Mouse (Mus musculus) MN1 (cell line): Measurements from ENCODE around the gene Plet1.

Experiments used
- DNase-seq: peaks from one replicate; pipeline ENCODE4 v3.0.0-alpha.2; 2016; ENCODE audit warnings: low spot score

The Plet1 gene

DNA sequence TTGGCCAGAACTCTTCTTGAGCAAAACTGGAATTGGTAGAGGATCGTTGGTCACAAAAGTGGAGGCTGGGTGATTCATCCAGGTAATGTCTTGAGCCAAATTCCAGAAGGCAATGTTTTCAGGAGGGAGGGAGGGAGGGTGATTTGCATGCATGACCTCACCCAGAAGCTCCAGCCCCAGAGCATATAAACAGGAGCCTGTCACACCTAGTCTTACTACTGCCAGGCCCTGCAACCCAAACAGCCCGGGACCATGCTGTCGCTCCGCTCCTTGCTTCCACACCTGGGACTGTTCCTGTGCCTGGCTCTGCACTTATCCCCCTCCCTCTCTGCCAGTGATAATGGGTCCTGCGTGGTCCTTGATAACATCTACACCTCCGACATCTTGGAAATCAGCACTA is at the start of gene Plet1:
Gene Plet1, plus strand, starts transcription at position 215 of the 400 bp plus-strand sequence.
- no peak for DNase-seq

DNA sequence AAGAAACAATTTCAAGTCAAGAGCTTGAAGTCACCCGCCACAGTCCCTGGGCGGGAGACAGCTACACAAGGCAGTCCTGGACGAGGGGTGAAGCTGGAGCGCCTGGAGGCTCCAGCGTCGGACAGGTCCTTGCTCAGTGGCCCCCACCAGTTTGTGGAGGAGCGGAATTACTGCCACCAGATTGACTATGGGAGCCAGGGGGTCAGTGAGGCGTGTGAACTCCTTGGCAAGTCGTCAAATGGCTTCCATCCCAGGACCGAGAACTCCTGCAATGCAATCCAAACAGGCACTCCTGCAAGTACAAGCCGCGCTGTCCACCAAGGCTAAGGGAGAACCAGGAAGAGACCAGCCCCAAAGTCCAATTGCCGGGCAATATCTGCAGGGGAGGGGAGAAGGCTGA is 45.3 kb upstream of the Plet1 start:
- peak; percentile 20 for DNase-seq

DNA sequence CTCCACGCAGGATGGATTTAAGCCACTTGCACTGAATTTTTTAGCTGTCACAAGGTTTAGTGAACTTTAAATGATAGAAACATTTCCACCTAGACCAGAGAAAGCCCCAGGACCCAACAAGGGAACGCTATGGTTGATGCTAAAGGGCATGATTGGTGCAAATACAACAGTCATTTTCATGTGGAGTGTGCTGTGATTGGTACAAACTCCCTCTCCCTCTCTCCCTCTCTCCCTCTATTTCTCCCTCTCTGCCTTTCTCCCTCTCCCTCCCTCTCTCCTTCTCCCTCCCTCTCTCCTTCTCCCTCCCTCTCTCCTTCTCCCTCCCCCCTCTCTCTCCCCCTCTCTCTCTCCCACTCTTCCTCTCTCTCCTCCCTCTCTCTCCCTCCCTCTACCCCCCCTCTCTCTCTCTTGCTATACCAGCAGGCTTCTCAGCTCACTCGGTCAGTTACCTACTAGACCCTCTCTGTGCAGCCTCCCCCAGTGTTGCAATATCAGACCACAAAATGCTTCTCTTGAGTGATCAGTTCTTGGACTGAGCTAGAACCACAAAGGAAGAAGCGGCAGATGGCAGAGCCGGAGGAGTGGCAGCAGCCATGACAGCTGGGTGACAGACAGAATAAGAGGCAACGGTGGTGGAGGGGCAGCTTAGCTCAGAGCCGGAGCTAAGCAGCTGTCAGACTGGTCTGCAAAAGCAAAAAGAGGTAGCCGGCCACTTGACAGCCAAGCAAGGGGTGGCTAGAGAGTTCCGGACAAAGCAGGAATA is 42.7 kb upstream of the Plet1 start:
- DNase-seq, result no peak

DNA sequence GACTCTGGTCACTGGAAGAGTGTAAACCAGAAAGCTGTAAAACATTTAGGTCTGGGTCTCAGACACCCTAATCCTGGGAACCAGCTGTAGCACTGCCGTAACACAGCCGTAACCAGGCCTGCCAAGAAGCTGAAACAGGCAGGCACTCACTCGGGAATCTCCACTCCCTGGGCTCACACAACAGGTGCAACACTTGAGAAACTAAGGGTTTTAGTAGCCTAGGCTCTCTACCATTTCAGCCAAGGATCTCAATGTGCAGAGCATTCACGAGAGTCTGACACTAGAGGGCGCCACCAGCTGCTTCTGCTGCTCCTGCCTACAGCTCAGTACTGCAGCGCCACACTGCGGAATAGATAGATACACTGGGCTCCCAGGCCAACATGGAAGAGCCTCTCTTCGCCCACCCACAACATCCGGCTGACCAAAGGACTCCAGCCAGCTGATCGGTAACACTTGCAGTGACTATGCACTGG is 42.0 kb upstream of the Plet1 start:
- peak; percentile 67 for DNase-seq

DNA sequence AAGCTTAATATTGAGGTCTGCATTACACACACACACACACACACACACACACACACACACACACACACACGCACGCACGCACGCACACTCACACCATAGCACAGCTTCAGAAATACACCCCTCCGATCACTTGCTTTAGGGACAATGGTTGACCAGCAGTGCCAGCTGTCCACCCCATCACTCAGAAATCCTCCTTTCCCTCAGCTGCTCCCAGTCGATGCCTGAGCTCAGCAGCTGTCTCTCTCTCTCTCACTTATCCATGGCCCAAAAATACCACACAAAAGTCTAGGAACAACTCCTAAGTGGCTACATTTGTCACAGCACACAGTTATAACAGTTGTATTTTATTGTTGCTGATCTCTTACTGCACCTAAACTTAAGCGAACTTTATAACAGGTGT is 36.7 kb upstream of the Plet1 start:
- DNase-seq, result no peak

DNA sequence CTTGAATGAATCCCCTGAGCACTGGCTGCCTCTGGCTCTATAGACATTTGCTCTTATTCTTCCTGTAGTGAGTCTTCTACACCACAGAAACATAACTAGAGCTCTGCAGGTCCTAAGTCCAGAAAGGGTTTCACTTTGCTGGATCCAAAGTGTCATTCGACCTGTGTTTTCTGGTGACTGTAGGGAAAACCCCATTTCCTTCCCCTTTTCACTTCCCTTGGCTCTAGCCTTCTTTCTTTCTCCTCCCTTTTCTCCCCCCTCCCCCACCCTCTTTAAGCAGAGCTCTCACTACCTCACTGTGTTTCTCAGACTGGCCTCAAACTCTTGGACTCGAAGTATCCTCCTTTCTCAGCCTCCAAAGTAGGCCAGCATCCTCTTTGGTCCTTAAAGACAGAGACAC is 34.8 kb upstream of the Plet1 start:
- no peak for DNase-seq

DNA sequence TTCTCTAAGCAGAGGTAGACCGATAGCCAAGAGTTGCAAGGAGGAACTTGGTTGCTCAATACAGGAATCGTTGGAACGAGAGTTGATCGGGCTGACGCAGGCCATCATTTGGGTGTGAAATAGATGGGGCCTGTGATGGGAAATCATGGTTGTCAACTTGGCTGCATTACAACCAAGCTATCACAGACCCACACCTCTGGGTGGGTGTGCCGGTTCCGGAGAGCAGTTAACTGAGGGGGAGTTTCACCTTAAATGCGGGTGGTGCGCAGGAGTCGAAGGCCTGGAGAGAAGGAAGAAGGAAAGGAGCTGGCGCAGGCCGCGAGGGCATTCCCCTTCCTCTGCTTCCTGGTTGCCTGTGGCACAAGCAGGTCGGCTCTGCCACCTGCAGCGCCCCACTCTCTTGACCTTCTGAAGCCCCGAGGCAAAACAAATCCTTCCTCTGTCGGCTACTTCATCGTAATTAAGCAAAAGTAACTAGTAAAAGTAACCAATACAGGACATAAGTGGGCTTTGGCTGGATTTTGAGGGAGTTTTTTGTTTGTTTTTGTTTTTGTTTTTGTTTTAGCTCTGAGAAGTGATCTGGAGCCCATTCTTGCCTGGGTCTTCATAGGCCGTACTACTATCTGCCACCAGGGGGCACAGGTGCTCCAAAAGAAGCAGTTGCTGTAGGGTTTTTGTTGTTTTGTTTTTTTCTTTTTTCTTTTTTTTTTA is 31.7 kb upstream of the Plet1 start:
- DNase-seq, result peak; percentile 70

DNA sequence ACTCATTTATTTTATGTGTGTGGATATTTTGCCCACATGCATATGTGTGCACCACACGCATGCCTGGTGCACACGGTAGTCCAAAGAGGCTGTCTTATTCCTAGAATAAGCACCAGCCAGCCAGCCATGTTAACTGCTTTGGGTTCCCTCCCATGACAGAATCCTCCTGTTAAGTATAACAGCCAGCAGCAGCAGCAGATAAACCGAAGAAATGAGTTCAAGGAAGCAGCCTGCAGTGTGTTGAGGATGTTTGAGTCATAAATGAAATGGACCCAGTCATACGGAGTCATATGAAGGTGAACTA is 31.2 kb upstream of the Plet1 start:
- no peak for DNase-seq

DNA sequence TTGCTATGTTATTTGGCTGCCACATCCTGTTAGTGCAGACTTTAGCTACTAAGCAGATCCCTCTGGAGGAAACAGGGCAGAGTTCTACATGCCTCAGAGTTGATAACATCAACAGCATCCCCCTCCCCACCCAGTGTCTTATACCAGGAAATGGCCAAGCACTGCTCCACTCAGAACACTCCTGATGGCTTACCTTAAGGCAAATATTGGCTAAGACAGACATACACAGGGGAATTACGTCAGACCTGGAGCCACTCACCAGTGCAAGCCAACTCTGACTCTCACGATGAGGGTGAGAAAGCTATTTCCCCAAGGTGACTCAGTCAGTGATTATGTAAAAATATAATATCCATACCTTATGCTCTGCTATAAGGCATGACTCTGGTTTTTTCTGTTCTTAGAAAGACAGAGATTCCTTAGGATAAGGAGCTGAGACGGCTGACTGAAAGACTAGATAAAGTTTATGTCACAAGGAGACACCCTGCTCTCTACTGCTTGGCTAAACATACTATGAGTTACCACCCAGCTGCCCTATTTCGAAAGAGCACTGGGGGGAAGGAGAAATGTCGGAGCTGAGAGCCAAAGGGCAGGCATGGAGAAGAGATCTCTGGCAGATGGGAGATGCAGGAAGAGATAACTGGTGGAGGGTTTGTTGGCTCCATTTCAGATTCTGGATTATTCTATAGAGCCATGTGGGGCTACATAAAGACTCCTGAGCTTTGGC is 23.8 kb upstream of the Plet1 start:
- peak; percentile 17 for DNase-seq

DNA sequence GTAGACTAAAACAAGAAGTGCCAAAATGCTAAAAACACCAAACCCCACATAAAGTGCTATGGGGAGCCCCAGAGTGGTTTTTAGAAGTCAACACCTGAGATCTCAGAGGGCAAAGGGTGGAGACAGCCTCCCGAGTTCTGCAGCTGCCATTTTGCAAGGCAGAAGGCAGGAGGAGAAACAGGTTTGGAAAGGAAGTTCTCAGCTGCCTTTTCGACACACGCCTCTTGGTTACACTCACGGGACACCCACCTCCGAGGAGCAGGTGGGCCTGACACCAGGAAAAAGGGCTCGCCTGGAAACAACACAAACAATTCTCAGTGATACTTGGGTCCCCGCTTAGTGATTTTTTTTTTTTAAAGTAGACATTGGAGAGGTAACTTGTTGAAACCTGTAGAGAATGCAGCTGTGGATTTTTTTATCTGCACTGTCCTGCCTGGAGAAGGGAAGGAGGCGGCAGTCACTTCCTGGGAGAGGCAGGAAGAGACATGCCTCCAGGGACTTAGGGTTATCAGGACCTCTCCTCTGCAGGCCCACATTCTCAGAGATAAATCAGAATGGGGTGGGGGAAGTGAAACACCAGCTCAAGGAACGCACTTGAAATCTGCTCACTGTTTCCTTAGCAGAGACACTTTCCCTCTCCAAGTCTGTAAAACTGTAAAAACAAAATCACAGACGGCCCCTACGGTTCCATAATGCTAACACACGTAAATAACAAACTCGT is 23.0 kb upstream of the Plet1 start:
- no peak for DNase-seq

DNA sequence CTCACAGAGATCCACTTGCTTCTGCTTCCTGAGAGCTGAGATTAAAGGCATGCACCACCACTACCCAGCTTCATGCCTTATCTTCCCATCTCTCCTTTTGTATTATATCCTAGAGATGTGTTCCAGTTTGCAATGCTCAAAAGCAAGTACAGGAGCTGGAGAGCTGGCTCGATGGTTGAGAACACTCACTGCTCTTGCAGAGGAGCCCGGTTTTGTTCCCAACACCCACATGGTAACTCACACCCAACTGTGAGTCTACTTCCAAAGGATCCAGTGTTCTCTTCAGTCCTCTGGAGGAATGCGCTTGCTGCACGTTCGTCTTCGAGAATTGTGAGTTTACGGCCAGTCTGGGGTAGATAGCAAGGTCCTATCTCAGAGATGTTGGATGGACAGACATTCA is 19.0 kb upstream of the Plet1 start:
- DNase-seq, result no peak

DNA sequence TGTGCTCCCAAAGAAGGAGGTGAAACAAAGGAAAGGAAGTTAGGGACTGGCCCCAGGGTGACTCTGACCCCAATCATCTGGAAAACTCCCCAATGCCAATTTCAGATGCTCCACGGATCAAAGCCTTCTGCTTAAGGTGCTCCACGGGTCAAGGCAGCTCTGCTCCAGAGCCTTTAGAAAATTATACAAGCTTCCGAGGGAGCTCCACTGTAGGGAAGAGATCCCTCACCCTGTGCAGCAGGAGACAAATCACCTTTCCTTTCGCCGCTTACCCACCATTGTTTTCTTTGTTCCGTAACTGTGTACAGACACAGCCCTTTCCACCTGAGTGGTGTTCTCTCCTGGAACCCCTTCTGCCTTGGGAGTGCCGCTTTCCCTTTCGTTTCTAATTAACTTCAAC is 18.6 kb upstream of the Plet1 start:
- DNase-seq, result no peak

DNA sequence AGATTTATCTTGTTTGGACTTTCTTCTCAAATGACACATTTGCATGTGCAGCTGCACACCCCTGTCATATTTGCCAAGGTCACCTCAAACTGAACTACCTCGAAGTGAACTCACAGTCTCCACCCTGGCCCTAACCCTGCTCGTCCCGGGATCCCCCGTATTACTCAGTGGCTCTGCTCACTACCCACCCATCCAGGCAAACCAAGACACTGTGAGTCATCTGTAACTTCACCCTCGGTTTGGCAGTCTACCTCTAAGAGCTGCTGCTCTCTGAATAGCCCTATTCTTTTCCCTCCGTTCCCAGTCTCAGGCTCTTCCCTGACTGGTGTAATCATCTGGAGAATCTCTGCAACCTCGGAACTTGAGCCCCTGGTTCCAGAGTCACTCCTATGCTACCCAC is 17.7 kb upstream of the Plet1 start:
- no peak for DNase-seq

DNA sequence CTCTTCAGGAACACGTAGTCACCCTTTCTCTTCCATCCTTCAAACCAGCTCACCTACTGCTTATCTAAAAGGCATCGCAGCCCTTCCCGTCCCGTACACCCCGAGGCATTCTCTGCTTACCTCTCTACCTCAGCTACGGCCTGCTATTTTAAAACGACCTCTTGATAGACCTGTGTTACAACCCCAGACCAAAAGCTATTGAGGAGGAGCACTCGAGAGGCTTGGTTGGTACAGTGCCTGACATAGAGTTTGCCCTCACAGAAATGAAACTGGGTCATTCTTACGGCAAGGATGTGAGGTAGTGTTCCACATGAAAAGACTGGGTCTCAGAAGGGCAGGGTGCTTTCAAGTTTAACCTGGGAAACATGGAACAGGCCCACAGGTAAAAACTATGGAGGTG is 17.1 kb upstream of the Plet1 start:
- DNase-seq, result no peak

DNA sequence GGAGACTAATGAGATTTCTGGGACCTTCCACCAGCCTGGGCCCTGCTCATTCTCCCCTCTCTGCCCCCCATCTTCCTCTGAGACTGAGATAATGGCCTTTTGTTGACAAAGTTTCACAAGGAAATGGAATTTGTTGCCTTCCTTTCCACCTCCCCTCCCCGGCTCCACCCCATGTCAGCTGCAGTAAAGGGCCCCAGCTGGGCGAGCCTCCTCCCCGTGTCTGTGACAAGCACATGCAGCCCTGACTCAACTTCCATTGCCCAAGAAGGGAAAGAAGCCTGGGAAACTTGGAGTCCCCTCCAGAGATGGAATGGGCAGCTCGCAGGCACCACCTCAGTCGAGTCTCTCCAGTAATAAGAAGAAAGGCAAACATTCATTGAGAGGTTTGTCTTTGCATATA is 15.5 kb upstream of the Plet1 start:
- DNase-seq, result no peak

DNA sequence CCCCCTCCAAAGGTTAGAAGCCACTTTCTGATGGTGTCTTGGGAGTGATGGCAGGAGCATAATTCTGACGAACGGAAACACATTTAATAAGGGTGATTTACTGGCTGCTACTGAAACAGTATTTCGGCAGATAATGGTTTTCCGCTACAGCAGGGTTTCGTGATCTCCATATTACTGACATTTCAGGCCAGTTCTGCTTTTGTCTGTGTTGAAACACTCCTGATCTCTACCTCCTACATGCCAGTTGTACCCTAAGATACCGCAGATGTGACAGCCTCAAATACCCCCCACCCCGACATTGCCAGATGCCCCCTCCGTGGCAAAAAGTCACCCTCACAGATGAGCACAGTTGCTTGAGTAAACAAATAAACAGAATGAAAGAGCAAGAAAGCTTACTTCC is 14.8 kb upstream of the Plet1 start:
- DNase-seq, result no peak

DNA sequence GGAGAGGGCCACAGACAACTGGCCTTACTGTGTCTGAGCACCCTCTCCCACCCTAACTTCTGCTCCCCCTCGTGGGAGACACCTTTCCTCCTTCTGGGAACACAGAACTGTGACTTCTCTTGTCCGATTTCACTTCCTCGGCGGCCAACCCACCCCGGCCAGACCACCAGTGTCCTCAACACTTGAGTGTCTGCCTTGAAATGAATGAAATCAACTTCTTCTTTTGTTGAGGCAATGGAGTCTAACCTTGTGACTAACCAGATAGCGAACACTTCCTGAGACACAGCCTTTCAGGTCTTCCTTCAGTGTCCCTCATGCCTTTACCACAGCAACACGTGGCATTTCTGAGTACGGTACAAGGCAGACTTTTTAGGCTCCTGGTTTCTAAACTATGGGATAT is 11.6 kb upstream of the Plet1 start:
- DNase-seq, result no peak

DNA sequence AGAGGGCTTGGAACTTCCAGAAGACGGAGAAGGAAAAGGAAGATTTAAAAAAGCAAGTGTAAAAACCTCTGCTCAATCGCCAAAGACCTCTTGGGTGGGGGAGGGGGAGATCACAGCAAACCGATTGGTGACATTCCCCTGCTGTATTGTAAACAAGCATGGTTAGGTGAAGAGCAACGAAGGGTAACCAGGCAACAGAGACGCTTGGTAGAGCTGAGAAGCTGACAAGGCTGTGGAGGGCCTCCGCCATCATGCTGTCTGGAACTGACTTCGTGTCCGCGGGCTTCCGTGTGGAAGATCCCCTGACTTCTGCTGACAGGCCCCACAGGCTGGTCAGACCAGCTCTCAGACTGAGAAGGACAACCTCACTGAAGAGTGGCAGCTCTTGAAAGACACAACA is 8.8 kb upstream of the Plet1 start:
- no peak for DNase-seq

DNA sequence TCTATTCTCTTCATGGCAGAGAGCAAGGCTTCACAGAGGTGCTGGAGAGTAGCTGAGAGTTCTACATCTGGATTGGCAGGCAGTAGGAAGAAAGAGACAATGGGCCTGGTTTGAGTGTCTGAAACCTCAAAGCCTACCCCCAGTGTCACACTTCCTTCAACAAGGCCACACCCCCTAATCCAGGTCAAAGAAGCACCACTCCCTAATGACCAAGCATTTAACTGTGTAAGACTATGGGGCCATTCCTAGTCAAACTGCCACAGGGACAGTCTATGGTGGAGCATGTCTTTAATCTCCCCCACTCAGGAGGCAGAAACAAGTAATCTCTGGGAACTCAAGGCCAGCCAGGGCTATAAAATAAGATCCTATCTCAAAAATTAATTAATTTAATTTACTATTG is 3.5 kb upstream of the Plet1 start:
- no peak for DNase-seq

DNA sequence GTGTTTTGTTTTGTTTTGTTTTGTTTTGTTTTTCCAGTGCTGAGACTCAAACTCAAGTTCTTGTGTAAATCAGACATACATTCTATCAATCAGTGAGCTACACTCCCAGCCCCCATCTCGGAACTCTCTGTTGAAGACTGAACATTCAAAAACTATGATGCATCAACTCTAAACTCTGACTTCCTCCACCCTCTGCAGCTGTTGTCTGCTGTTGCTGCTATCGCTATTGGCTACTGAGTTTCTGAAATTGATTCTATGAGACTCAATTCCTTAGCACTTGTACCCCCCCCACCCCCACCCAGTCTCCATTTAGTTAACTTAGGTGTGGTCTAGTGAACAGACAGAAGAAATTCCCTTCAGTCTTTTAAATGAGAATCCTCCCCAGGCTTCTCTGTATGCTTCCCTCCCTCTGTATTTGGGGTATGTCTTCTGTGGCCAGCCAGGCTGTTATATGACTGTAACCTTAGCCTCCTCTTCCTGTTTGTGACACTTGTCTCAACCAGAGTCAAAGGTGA is 2.7 kb upstream of the Plet1 start:
- no peak for DNase-seq

DNA sequence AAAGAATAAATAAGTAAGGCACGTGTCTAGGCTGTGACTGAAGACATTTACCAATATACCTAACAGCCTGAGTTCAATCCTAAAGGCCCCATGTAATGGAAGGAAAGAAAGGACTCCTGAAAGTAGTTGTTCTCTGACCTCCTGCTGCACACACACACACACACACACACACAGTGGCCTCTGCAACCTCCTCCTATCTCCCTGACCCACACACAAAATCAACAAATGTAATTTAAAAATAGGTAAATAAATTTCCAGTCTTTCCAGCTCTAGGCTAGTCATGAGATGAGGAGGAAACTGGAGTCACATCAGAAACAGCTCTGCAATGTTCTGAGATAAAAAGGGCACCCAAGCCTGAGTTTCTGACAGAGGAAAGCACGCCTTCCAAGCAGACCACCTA is 548 bp upstream of the Plet1 start:
- no peak for DNase-seq

DNA sequence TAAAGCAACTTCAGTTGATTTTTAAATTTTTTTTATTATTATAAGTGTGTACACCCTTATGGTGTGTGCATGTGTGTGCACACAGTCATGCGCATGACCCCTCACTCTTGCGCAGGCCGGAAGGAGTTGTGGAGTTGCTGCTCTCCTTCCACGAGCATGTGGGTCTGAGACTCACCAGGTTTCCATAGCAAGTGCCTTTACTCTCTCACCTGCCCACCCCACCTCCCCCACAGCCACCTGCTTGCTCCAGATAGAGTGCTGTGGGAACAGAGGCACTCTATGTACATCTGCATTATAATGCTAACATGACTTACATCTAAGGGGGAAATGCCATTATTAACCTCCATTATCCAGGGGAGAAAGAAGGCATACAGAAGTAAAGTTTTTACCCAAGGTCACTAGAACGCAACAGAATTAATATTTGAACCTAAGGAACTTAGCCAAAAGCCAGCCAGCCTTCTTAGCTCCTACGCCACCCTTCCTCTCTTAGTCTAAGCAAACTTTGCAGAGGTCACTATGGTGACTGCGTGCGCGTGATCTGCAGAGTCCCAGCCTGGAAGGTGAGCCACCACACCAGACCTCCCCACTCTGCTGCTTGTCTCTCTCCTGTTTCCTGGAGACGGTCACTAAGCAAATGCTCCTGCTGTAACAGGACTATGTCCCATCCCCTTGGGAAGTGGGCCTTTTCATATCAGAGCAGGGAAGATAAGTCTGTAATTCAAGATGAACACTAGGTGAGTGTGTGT is 1.3 kb downstream of the Plet1 start:
- no peak for DNase-seq
